Mouse (Mus musculus) left cerebral cortex, postnatal 4 days (tissue): Measurements from ENCODE around the gene Gtf3c5. TPM values are rescaled to one million over a fixed set of nuclear protein-coding genes. Genes with fewer than 3 reads are reported as not detected.
A peak's percentile ranks its signal among the peaks of the same experiment; 100 is the strongest.

Source experiments
- DNase-seq: peaks from one replicate; pipeline ENCODE4 v3.0.0-alpha.2; 2022
- intact Hi-C: fragments of 180-260 bp; cut with DNase I; formaldehyde crosslinking; loops from one replicate; pipeline ENCODE4 v1.15.1; 2025
- total RNA-seq, 2 experiments: library from RNA; stranded (reverse); gene quantifications; 2 replicates each; pipeline ENCODE4 v1.2.3; 2021

Gtf3c5 gene
- total RNA-seq, result 10 to 100 TPM; 26.6 to 27.8 TPM

DNA sequence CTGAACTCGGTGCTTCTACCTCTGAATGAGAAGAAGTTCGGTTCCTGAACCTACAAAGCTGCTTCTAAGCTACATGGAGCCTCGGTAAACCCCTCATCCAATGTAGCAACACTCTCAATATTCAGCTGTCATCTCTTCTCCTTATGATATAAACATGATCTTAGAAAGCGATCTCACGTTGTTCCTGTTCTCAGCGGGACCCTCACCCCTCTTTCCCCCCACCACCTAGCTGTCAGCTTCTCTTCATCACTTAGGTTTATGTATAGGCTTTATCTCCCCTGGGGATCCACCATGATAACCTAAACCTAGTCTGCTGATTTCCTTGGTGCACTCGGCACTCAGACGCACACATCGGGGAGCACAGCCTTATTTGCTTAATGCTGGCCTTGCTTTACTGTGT, at the start of gene Gtf3c5:
Gtf3c5 (minus strand) TSS at position 101 of the 400 bp plus-strand sequence.
- intact Hi-C loops, result no loop called here
- no peak for DNase-seq

- intact Hi-C loops, result no loop called here
Observed at GRCm38 (mm10) chr2:28633136-28633535, 49.6 kb upstream of the Gtf3c5 start.

GRCm38 (mm10) chr2:28632626-28633025, 49.1 kb upstream of the Gtf3c5 start:
- no peak for DNase-seq
- intact Hi-C loops, result no loop called here

More at GRCm38 (mm10) chr2:28633136-28633535, 49.6 kb upstream of the Gtf3c5 start:
- no peak for DNase-seq

DNA sequence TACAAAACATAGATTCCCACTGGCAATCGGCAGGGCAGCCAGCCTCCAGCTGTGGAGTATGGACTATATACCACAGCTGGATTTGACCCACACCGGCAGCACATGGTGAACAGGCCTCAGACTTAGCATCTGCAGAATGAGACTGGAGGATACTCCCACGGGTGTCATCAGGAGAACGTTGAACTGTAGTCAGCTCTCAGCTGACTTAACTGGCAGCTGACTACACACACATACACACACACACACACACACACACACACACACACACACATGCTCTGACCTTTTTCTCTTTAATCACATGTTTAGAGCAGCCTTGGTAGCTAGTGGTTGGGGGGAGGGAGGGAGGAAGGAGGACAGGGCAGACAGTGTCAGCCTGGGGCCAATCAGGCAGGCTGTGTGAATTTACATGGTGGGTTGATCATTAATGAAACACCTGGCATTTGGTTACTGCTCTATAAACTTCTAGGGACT, 46.4 kb upstream of the Gtf3c5 start:
- intact Hi-C loops, result no loop called here
- no peak for DNase-seq

DNA sequence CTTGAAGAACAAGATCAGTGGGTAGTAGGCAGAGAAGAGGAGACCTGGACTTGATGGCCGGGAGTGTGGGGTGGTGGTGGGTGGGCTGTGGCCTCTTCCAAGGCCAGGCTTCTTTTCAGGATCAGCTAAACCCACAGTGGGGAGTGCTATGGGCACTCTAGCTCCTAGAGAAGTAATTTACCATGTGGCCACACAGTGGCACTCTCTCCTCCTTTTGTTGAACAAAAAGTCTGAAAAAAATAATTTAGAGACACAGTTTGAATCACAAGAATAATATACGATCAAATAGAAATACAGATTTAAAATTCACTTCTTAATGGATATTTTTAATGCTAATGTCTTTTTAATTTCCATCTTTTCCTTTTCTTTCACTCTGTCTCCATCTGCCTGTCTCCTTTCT, 44.5 kb upstream of the Gtf3c5 start:
- intact Hi-C loops, result no loop called here
- no peak for DNase-seq

DNA sequence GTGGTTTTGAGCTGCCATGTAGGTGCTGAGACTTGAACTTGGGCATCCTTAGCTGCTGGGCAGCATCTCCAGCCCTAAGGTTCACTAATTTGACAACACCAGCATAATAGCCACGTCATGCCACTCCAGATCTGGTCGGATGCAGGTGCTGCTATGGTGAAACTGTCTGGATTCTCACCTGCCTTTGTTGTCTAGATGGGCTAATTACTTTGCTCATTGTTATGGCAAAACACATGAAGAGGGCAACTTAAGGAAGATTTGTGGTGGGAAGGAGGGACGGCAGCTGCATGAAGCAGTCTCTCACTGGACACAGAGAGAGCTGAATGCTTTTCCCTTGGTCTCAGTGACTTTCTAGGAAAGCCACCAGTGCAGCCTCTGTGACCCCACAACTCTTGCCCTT, 42.5 kb upstream of the Gtf3c5 start:
- no peak for DNase-seq
- intact Hi-C loops, result no loop called here

DNA sequence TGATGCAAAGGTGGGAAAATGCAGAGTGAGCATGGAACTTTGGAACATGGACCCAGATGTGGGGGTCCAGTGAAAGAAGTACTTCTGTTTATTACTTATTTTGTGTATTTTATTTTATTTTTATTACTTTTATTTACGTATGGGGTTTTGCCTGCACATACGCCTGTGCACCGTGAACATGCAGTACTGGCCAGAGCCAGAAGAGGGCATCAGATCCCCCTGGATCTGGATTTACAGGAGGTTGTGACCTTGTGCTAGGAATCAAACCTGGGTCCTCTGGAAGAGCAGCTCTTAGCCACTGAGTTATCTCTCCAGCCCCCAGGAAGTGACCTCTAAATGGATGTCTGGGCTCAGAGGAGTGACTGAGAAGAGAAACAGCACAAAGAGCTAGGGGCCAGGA, 41.3 kb upstream of the Gtf3c5 start:
- intact Hi-C loops, result no loop called here
- DNase-seq, result no peak

DNA sequence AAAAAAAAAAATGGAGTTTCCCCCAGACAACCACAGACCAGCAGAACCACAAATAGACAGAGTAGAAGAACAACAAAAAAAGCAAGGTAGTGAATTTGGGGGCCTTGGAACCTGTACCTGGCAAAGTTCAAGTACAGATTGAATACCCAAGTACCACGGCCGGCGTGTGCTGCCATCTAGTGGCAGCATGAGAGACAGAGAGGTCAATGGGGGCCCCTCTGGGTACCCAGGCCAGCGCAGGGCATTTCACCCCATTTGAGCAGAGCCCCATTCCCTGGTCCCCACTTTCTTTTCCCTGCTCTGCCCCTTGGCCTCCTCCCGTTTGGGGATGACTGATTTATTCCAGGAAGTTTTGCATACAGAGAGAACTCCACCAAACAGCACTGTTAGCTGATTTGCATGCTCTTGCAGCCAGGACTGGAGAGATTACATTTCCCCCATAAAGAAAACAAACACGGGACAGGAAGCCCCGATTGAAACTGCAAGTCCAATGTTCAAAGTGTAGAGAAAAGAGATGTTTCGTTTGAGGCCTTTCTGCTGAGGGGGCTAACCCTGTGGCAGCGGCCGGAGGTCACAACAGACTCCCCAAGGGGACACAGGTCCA, 39.1 kb upstream of the Gtf3c5 start:
- peak; percentile 62 for DNase-seq

DNA sequence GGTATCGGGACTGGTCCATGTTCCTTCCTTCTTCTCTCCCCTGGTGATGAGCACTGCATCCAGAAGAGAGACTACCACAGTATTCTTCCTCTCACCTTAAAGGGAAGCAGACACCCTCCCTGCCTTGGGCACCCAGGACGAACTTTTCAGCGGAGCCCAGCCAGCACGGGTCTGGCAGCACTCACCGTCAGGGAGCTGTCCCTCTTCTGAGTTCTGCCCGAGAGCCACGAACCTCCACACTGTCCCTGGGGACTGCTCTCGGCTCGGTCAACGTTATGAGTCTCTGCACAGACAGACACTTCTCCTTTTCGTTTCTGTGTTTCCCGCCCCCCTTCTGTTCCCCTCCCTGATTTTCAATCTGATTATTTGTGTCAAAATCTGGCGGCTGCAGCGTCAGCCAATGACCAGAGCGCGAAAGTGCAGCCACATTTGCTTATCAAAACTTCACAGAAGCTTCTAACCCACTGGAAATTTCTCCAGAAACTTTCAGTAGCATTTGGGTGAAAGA, 38.2 kb upstream of the Gtf3c5 start, which contains the start of gene Gfi1b:
Gfi1b (minus strand) TSS at position 319 of the 508 bp plus-strand sequence.
- intact Hi-C loops, result no loop called here
- no peak for DNase-seq

More for the DNA sequence above, 39.1 kb upstream of the Gtf3c5 start:
- intact Hi-C loops, result no loop called here

DNA sequence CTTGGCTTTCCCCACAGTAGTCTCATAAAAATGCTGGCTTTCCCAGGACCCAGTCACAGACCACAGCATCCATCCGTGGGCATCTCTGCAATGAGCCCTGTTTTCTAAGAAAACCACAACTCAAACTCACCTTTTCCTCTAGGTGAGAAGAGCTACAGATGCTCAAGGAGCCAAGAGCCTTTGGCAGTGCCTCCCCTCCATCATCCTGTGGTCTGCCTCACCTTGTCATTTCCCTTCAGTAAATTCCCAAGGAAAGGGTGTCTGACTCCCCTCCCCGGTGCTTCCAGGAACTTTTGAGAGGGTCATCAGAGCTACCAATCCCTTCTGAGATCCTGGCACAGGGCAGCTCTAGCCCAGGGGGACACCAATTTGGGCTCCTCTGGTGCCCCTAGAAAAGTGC, 37.6 kb upstream of the Gtf3c5 start:
- intact Hi-C loops, result no loop called here
- no peak for DNase-seq

DNA sequence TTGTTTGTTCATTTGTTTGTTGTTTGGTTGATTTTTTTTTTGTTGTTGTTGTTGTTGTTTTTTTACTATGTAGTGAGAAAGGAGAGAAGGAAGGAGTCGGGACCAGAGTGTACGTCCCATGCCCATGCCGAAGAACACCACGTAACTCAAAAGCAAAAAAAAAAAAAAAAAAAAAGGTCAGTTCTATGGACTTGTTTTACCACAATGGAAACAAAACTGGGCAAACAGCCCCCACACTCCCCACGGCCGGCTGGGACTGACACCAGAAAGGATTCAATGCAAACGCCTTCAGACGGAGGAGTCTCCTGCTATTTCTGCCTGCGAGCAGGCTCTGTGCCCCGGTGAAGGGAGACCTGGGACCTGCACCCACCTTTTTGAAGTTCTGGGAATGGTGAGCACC, 37.0 kb upstream of the Gtf3c5 start:
- intact Hi-C loops, result no loop called here
- no peak for DNase-seq

DNA sequence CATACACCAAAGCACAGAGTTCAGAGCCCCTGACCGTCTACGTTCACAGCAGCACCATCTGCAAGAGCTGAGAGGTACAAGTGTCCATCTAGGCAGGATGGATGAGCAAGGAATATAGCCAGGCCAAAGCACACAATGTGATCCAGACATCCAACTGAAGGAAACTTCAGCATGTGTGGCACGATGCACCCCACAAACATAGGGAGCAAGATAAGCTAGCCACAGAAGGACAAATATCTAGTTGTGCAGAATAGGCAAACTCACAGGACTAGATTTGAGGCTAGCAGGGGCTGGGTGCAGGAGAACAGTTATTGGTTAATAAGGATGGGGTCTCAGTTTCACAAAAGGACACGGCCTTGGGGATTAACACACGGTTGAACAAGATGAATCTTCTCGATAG, 35.8 kb upstream of the Gtf3c5 start:
- DNase-seq, result no peak
- intact Hi-C loops, result no loop called here

- DNase-seq, result no peak
- intact Hi-C loops, result no loop called here
Observed at GRCm38 (mm10) chr2:28618777-28619336, 35.3 kb upstream of the Gtf3c5 start.

- intact Hi-C loops, result no loop called here
- no peak for DNase-seq
Observed at GRCm38 (mm10) chr2:28617498-28618486, 34.2 kb upstream of the Gtf3c5 start.

- intact Hi-C loops, result no loop called here
- DNase-seq, result no peak
Observed at GRCm38 (mm10) chr2:28616874-28617273, 33.3 kb upstream of the Gtf3c5 start.

DNA sequence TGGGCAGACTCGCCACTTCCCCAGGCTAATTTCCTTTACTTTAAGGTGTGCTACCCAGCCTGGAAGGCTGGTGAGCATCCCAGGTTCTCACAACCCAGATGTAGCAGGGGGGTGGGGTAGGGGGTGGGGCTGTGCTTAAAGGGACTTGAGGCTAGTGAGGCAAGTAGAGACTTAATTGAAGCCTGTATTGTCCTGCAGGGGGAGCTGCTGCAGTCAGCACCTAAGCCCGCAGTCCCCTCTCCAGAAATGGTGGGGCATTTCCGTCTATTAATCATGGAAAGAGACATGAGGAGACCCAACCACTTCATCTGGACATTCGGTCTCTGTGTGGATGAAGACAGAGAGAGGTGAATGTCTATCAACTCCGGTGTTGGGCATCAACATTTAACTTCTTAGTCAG, 32.8 kb upstream of the Gtf3c5 start:
- intact Hi-C loops, result no loop called here

DNA sequence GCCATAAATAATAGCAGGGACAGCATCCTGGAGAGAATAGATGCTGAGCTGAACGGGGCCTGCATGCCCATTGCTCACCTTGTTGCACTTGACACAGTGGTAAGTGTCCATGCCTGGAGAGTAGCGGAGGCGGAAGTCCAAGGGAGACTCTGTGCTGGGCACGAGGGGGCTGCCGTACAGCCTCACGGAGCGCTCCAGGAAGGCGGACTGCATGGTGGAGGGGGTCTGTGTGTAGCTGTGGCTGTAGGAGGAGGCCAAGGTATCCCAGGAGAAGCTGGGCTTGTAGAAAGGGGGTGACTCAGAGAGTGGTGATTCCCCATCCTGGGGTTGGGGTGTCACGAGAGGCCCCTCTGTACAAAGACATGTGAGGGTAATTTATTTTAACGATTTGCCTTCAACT, 30.0 kb upstream of the Gtf3c5 start:
- no peak for DNase-seq
- intact Hi-C loops, result no loop called here

More for the DNA sequence above, 32.8 kb upstream of the Gtf3c5 start:
- no peak for DNase-seq

- intact Hi-C loops, result no loop called here
- DNase-seq, result no peak
Observed at GRCm38 (mm10) chr2:28612436-28613063, 29.0 kb upstream of the Gtf3c5 start.

- no peak for DNase-seq
- intact Hi-C loops, result no loop called here
Observed at GRCm38 (mm10) chr2:28611407-28611787, 27.8 kb upstream of the Gtf3c5 start.

- peak; percentile 72 for DNase-seq
- intact Hi-C loops, result no loop called here
Observed at GRCm38 (mm10) chr2:28610716-28611406, 27.3 kb upstream of the Gtf3c5 start.
